Mouse (Mus musculus): ENCODE measurements at regions not wholly inside any gene's neighbourhood (a gene's known extent, or its start where the extent isn't known, plus 50 kb on each side); places are given as distances from the start of the nearest gene placed in this dataset.

DNA sequence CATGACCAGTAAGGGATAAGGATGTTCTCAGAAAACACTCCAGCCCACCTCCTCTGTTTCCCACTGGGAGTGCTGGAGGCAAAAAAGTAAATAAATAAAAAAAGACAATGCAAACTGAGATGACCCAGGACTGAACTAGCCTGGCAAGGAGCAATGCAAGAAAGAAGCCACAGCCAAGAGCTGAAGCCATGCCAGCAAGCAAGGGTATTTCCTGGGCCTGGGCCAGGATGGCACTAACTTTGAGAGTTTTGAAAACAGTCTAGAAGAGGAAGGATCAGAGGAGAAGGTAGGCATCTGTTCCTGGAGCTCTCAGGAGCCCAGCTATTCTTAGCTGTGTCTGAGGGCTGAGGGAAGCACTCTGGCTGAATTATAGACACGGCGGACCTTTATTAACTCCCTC is 465.7 kb upstream of the Tbx3 start:
- Histone ChIP-seq H3K4me3 (ENCODE audit: low read length) (no peak overlapping the region), H3K9me3 (replicated peaks; ENCODE audit: control insufficient read depth, low read length) (peaks cover under 1% of the 10 kb centered on the region), H3K27me3 (ENCODE audit: control insufficient read depth, insufficient read depth, low read length) (no peaks in the 10 kb centered on the region), H3K4me2 (ENCODE audit: low read depth, low read length) (no peak overlapping the region), H3K27ac (ENCODE audit: low read length) (no peak overlapping the region), H3K4me1 (ENCODE audit: control insufficient read depth, insufficient read depth, low read length) (peaks cover 3% of the 10 kb centered on the region; the same call in 1 of the 2 replicates), H3K9ac (ENCODE audit: low read length) (no peak overlapping the region), H3K36me3 (ENCODE audit: control insufficient read depth, insufficient read depth) (no peaks in the 10 kb centered on the region)
- ATAC-seq (replicated peaks; ENCODE audit: extremely low read depth, insufficient read depth, low FRiP score), result no peak
- WGBS, result 28% methylated on average over 2 of the region's 2 CpGs

DNA sequence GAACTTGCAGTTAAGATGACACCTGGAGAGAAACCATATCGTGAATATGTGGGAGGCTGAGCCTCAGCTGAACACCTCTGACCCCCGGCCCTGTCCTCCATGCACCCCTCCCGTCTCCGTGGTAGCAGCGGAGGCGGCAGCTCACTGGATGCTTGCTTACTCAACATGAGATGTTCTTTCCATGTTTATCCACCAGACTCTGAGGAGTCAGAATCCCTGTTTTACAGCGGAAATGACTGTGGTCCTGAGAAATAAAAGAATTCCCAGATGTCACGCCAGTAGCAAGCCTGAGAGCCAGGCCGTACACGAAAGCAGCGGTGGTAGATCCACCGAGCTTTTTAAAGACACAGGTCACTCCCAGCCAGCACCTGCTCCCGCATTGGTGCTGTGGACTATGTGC is 462.4 kb upstream of the Tbx3 start:
- no peak for ATAC-seq (replicated peaks; ENCODE audit: extremely low read depth, insufficient read depth, low FRiP score)
- no peaks in the 10 kb centered on the region for H3K27me3 ChIP-seq (ENCODE audit: control insufficient read depth, insufficient read depth, low read length)
- WGBS, result 73% methylated on average over 13 of the region's 13 CpGs

DNA sequence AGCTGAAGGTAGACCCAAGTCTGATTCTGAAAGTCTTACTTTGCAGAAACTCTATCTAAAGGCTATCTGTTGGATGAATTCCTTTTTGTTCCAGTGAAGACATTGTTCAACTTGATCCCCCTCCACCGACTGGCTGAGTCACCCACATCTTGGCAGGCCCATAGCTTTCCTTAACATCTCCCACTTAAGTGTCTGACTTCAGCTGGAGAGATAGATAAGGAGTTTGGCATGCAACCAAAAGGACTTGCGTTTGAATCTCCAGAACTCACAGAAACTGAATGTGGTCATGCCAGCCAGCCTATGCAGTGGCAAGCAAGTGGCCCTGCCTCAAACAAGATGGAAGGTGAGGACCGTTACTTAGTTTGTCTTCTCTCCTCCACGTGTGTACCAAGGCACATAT is 457.3 kb upstream of the Tbx3 start:
- no peak overlapping the region for H3K27ac ChIP-seq (ENCODE audit: low read length)
- H3K4me1 ChIP-seq (ENCODE audit: control insufficient read depth, insufficient read depth, low read length), result no peaks in the 10 kb centered on the region
- 29% methylated on average over 4 of the region's 4 CpGs for WGBS
- H3K9me3 ChIP-seq (replicated peaks; ENCODE audit: control insufficient read depth, low read length), result peaks cover 11% of the 10 kb centered on the region
- no peaks in the 10 kb centered on the region for H3K27me3 ChIP-seq (ENCODE audit: control insufficient read depth, insufficient read depth, low read length)
- no peaks in the 10 kb centered on the region for H3K36me3 ChIP-seq (ENCODE audit: control insufficient read depth, insufficient read depth)
- no peak overlapping the region for H3K4me2 ChIP-seq (ENCODE audit: low read depth, low read length)
- ATAC-seq (replicated peaks; ENCODE audit: extremely low read depth, insufficient read depth, low FRiP score), result no peak
- H3K9ac ChIP-seq (ENCODE audit: low read length), result no peak overlapping the region
- H3K4me3 ChIP-seq (ENCODE audit: low read length), result no peak overlapping the region

More for the DNA sequence above, 462.4 kb upstream of the Tbx3 start:
- Histone ChIP-seq H3K9ac (ENCODE audit: low read length) (no peak overlapping the region), H3K4me1 (ENCODE audit: control insufficient read depth, insufficient read depth, low read length) (peaks cover 3% of the 10 kb centered on the region; the same call in 1 of the 2 replicates), H3K36me3 (ENCODE audit: control insufficient read depth, insufficient read depth) (no peaks in the 10 kb centered on the region), H3K4me3 (ENCODE audit: low read length) (no peak overlapping the region), H3K27ac (ENCODE audit: low read length) (no peak overlapping the region), H3K4me2 (ENCODE audit: low read depth, low read length) (no peak overlapping the region), H3K9me3 (replicated peaks; ENCODE audit: control insufficient read depth, low read length) (peaks cover 8% of the 10 kb centered on the region)

DNA sequence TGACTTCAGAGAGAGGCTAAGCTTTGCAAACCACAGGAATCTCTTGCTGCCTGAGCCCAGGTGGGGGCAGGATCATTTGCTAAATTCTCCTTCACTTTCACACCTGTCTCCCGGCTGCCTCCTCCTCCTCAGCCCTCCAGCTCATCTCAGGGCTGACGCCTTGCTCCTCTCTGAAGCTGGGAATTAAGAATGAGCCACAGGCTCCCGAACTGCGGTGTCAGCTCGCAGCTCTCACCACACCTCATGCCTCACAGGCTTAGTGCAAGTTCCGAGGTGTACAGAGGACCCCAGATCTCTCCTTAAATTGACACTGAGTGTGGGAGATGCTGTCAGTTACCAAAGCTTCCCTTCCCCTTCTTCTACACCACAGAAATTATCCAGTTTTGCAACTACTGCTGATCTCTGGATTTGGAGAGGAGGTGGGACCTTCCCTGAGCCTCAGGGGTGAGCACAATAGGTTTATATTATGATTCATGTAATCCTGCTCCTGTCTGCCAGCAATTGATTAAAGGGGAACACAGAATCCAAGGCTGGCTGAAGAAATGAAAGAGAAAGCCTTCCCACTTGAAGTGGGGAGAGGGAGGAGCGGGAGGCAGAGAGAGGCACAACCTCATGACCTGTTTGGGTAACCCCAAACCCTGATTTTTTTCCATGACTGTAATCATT is 456.6 kb upstream of the Tbx3 start:
- ATAC-seq (replicated peaks; ENCODE audit: extremely low read depth, insufficient read depth, low FRiP score), result no peak
- no peaks in the 10 kb centered on the region for H3K36me3 ChIP-seq (ENCODE audit: control insufficient read depth, insufficient read depth)
- WGBS, result 41% methylated on average over 7 of the region's 7 CpGs

DNA sequence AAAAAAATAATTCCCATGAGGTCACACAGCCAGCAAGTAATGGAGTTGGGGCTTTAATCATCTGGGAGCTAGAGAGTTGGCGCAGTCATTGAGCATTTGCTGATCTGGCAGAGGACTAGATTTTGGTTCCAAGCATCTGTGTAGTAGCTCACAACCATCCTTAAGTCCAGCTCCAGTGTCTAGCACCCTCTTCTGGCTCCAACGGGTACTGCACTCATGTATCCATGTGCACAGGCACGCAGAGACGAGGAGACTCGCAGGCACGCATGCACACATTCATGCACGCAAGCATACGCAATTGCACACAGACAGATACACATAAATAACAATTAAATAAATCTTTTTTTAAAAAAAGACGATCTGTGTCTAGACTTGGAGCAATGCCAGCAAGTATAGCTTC is 455.5 kb upstream of the Tbx3 start:
- WGBS, result 87% methylated on average over 9 of the region's 9 CpGs
- peaks cover 9% of the 10 kb centered on the region; the same call in 1 of the 2 replicates for H3K9me3 ChIP-seq (replicated peaks; ENCODE audit: control insufficient read depth, low read length)
- H3K36me3 ChIP-seq (ENCODE audit: control insufficient read depth, insufficient read depth), result no peaks in the 10 kb centered on the region
- no peak overlapping the region for H3K4me3 ChIP-seq (ENCODE audit: low read length)
- no peak overlapping the region for H3K27ac ChIP-seq (ENCODE audit: low read length)
- H3K27me3 ChIP-seq (ENCODE audit: control insufficient read depth, insufficient read depth, low read length), result no peaks in the 10 kb centered on the region
- no peaks in the 10 kb centered on the region for H3K4me1 ChIP-seq (ENCODE audit: control insufficient read depth, insufficient read depth, low read length)
- ATAC-seq (replicated peaks; ENCODE audit: extremely low read depth, insufficient read depth, low FRiP score), result no peak
- H3K4me2 ChIP-seq (ENCODE audit: low read depth, low read length), result no peak overlapping the region
- H3K9ac ChIP-seq (ENCODE audit: low read length), result no peak overlapping the region

More for the DNA sequence above, 456.6 kb upstream of the Tbx3 start:
- Histone ChIP-seq H3K27ac (ENCODE audit: low read length) (no peak overlapping the region), H3K9me3 (replicated peaks; ENCODE audit: control insufficient read depth, low read length) (peaks cover 11% of the 10 kb centered on the region), H3K4me2 (ENCODE audit: low read depth, low read length) (no peak overlapping the region), H3K4me3 (ENCODE audit: low read length) (no peak overlapping the region), H3K4me1 (ENCODE audit: control insufficient read depth, insufficient read depth, low read length) (no peaks in the 10 kb centered on the region), H3K27me3 (ENCODE audit: control insufficient read depth, insufficient read depth, low read length) (no peaks in the 10 kb centered on the region), H3K9ac (ENCODE audit: low read length) (no peak overlapping the region)

DNA sequence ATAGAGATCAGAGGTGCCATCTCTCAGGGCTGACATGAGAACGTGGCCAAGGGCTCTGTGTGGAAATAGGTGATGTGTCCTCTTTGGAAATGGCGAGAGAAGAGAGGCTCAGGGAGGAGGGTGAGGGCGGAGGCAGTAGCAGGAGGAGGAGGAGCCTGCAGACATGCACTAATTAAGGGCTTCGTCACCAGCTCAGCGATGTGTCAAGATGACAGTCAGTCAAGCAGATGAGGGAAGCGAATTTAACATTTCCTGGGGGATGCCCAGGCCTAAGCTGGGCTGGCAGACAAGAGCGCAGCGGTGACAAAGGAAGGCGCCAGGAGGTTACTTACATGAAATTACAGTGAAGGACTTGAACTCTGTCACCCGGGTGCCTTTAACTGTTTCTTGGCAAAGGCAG is 455.1 kb upstream of the Tbx3 start:
- 80% methylated on average over 10 of the region's 10 CpGs for WGBS
- H3K4me2 ChIP-seq (ENCODE audit: low read depth, low read length), result no peak overlapping the region
- H3K27ac ChIP-seq (ENCODE audit: low read length), result no peak overlapping the region
- no peak overlapping the region for H3K9ac ChIP-seq (ENCODE audit: low read length)
- no peaks in the 10 kb centered on the region for H3K27me3 ChIP-seq (ENCODE audit: control insufficient read depth, insufficient read depth, low read length)
- no peaks in the 10 kb centered on the region for H3K4me1 ChIP-seq (ENCODE audit: control insufficient read depth, insufficient read depth, low read length)
- H3K4me3 ChIP-seq (ENCODE audit: low read length), result no peak overlapping the region
- H3K36me3 ChIP-seq (ENCODE audit: control insufficient read depth, insufficient read depth), result no peaks in the 10 kb centered on the region
- ATAC-seq (replicated peaks; ENCODE audit: extremely low read depth, insufficient read depth, low FRiP score), result no peak
- H3K9me3 ChIP-seq (replicated peaks; ENCODE audit: control insufficient read depth, low read length), result peaks cover 4% of the 10 kb centered on the region; the same call in 1 of the 2 replicates

DNA sequence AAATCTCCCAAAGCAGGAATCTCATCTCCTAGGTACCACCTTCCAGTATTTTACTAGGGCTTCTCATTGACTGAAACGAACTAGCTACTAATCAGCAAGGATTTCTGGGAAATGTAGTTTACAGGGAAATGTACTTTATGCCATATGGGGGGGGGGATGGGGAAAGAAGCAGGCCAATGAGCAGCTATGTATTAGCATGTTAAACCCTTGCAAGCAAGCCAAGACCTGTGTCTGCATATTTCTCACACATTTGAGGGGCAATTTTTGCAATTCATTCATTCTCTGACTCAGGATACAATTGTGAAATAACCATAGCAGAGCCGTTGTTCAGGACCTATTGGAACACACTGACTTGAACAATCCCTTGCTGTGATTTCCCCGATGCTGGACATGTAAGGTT is 454.3 kb upstream of the Tbx3 start:
- Histone ChIP-seq H3K4me2 (ENCODE audit: low read depth, low read length) (no peak overlapping the region), H3K4me3 (ENCODE audit: low read length) (no peak overlapping the region), H3K27ac (ENCODE audit: low read length) (no peak overlapping the region), H3K9ac (ENCODE audit: low read length) (no peak overlapping the region), H3K9me3 (replicated peaks; ENCODE audit: control insufficient read depth, low read length) (peaks cover 4% of the 10 kb centered on the region; the same call in 1 of the 2 replicates), H3K27me3 (ENCODE audit: control insufficient read depth, insufficient read depth, low read length) (0 out of 2 replicates have a peak, but pooled peaks cover 2% of the 10 kb centered on the region), H3K36me3 (ENCODE audit: control insufficient read depth, insufficient read depth) (no peaks in the 10 kb centered on the region), H3K4me1 (ENCODE audit: control insufficient read depth, insufficient read depth, low read length) (no peaks in the 10 kb centered on the region)
- WGBS, result 70% methylated on average over 3 of the region's 3 CpGs
- no peak for ATAC-seq (replicated peaks; ENCODE audit: extremely low read depth, insufficient read depth, low FRiP score)

DNA sequence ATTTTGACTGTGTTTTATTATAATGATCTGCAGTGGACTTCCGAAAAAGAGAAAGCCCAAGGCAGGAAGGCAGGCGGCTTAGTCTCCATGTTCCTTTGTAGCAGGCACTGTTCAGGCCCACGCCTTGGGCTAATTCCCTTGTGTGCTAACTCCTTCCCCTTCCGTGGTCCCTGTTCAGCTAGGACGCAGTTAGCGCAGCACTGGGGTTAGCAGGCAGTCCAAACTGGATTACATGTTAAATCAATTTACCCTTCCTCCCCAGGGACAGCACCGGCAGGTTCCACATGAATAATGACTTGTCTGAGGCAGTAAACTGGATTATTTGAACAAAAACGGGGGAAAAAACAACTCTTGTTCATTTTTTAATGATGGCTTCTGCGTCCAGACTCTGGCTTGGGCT is 453.4 kb upstream of the Tbx3 start:
- ATAC-seq (replicated peaks; ENCODE audit: extremely low read depth, insufficient read depth, low FRiP score), result no peak
- WGBS, result 78% methylated on average over 9 of the region's 9 CpGs
- H3K4me2 ChIP-seq (ENCODE audit: low read depth, low read length), result no peak overlapping the region

DNA sequence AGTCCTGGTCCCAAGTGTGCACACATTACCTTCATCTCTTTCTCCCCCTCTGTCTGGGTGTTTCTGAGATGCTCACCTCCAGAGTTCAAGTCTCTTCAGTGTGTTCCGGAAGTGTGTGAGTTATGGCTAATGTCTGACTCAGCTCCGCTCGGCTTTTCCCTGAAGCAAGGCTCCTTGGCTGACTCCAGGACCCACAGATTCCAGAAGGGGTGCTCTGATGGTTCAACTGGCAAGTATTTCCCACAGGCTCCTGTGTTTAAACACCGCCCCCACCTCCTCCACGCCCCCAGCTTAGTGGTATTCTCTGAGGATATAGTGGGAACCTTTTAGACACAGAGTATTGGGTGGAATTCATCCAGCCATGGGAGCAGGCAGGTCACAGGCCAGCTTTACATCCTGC is 441.8 kb upstream of the Tbx3 start:
- no peaks in the 10 kb centered on the region for H3K27me3 ChIP-seq (ENCODE audit: control insufficient read depth, insufficient read depth, low read length)
- no peaks in the 10 kb centered on the region for H3K4me1 ChIP-seq (ENCODE audit: control insufficient read depth, insufficient read depth, low read length)

More for the DNA sequence above, 453.4 kb upstream of the Tbx3 start:
- no peak overlapping the region for H3K27ac ChIP-seq (ENCODE audit: low read length)
- peaks cover 4% of the 10 kb centered on the region; the same call in 1 of the 2 replicates for H3K9me3 ChIP-seq (replicated peaks; ENCODE audit: control insufficient read depth, low read length)
- H3K9ac ChIP-seq (ENCODE audit: low read length), result no peak overlapping the region
- 0 out of 2 replicates have a peak, but pooled peaks cover 3% of the 10 kb centered on the region for H3K27me3 ChIP-seq (ENCODE audit: control insufficient read depth, insufficient read depth, low read length)
- H3K4me1 ChIP-seq (ENCODE audit: control insufficient read depth, insufficient read depth, low read length), result no peaks in the 10 kb centered on the region
- H3K4me3 ChIP-seq (ENCODE audit: low read length), result no peak overlapping the region
- no peaks in the 10 kb centered on the region for H3K36me3 ChIP-seq (ENCODE audit: control insufficient read depth, insufficient read depth)

More for the DNA sequence above, 441.8 kb upstream of the Tbx3 start:
- Histone ChIP-seq H3K36me3 (ENCODE audit: control insufficient read depth, insufficient read depth) (no peaks in the 10 kb centered on the region), H3K9me3 (replicated peaks; ENCODE audit: control insufficient read depth, low read length) (no peaks in the 10 kb centered on the region), H3K9ac (ENCODE audit: low read length) (no peak overlapping the region), H3K27ac (ENCODE audit: low read length) (no peak overlapping the region), H3K4me2 (ENCODE audit: low read depth, low read length) (no peak overlapping the region), H3K4me3 (ENCODE audit: low read length) (no peak overlapping the region)
- ATAC-seq (replicated peaks; ENCODE audit: extremely low read depth, insufficient read depth, low FRiP score), result no peak
- WGBS, result 81% methylated on average over 5 of the region's 5 CpGs

Measured in heart, embryonic 16.5 days (tissue).